Mouse (Mus musculus) limb, embryonic 15.5 days (tissue): ENCODE data around the gene Apobec2. TPM values are rescaled to one million over a fixed set of nuclear protein-coding genes. Genes with fewer than 3 reads are reported as not detected.

Experiments used
- ATAC-seq: fragments of 200-750 bp; cut with Nextera tagmentation; 2 replicates; pipeline ENCODE4 v1.8.0; 2017; ENCODE audit warnings: low read depth, moderate TSS enrichment; ENCODE audit not compliant: insufficient number of reproducible peaks, low FRiP score, low TSS enrichment
- H3K27ac ChIP-seq: fragments of 300-500 bp; sonication (generic); 2 replicates; pipeline ENCODE4 v1.5.1; 2015; ENCODE audit warnings: moderate library complexity, mild to moderate bottlenecking, inconsistent platforms
- H3K27me3 ChIP-seq: fragments of 300-500 bp; sonication (generic); 2 replicates; pipeline ENCODE4 v1.6.1; 2015; ENCODE audit warnings: inconsistent platforms
- H3K36me3 ChIP-seq: fragments of 300-500 bp; sonication (generic); 2 replicates; pipeline ENCODE4 v1.6.1; 2015; ENCODE audit warnings: inconsistent platforms
- H3K4me1 ChIP-seq: fragments of 300-500 bp; sonication (generic); 2 replicates; pipeline ENCODE4 v1.6.1; 2015; ENCODE audit warnings: inconsistent platforms
- H3K4me2 ChIP-seq: fragments of 300-500 bp; sonication (generic); 2 replicates; pipeline ENCODE4 v1.6.1; 2015; ENCODE audit warnings: mild to moderate bottlenecking, inconsistent platforms
- H3K4me3 ChIP-seq: fragments of 300-500 bp; sonication (generic); 2 replicates; pipeline ENCODE4 v1.5.1; 2015; ENCODE audit warnings: mild to moderate bottlenecking, inconsistent platforms
- H3K9ac ChIP-seq: fragments of 300-500 bp; sonication (generic); 2 replicates; pipeline ENCODE4 v1.6.1; 2015; ENCODE audit warnings: inconsistent platforms
- H3K9me3 ChIP-seq: fragments of 300-500 bp; sonication (generic); 2 replicates; pipeline ENCODE4 v1.6.1; 2016; ENCODE audit warnings: inconsistent platforms
- WGBS: fragments of 180-500 bp; shearing (Covaris S2); methylation state at CpG from one replicate; pipeline ENCODE4 v1.1.7; 2015; 5-methylcytosine and 5-hydroxymethylcytosine counted together
- polyA plus RNA-seq: library from polyadenylated mRNA; unstranded; fragments of >200 nt; fragmentation: Nextera tagmentation; extraction: Ambion mirVana; gene quantifications from 2 replicates; pipeline ENCODE4 v1.2.1, GENCODE M21; 2015

Gene Apobec2
- polyA plus RNA-seq, 1 experiment from 2014 or later = 26.8 TPM

- H3K9me3 ChIP-seq = no peaks in the 10 kb centered on the region
- peaks cover 43% of the 10 kb centered on the region for H3K36me3 ChIP-seq
- no peak overlapping the region for H3K27ac ChIP-seq
- no peak overlapping the region for H3K9ac ChIP-seq
- ATAC-seq = no peak
- no peaks in the 10 kb centered on the region for H3K4me1 ChIP-seq
- no peak overlapping the region for H3K4me2 ChIP-seq
- 88% methylated on average over 6 of the region's 6 CpGs for WGBS
- no peaks in the 10 kb centered on the region for H3K27me3 ChIP-seq
- H3K4me3 ChIP-seq = no peak overlapping the region
Observed at GRCm38 (mm10) chr17:48417521-48417920, 15.2 kb downstream of the Apobec2 start.

GRCm38 (mm10) chr17:48416425-48417195, 16.1 kb downstream of the Apobec2 start:
- 87% methylated on average over 14 of the region's 14 CpGs for WGBS
- H3K27ac ChIP-seq = peak overlapping the region; percentile 29
- no peak overlapping the region for H3K9ac ChIP-seq
- no peak for ATAC-seq
- no peaks in the 10 kb centered on the region for H3K27me3 ChIP-seq
- peaks cover 47% of the 10 kb centered on the region for H3K36me3 ChIP-seq
- H3K4me3 ChIP-seq = no peak overlapping the region
- peaks cover 2% of the 10 kb centered on the region; the same call in 1 of the 2 replicates for H3K4me1 ChIP-seq
- no peak overlapping the region for H3K4me2 ChIP-seq
- no peaks in the 10 kb centered on the region for H3K9me3 ChIP-seq

- whole genome bisulfite sequencing = 64% methylated on average over 7 of the region's 7 CpGs
- ATAC-seq = no peak
- H3K4me2 ChIP-seq = no peak overlapping the region
- H3K27ac ChIP-seq = no peak overlapping the region
- peaks cover 47% of the 10 kb centered on the region for H3K36me3 ChIP-seq
- H3K27me3 ChIP-seq = no peaks in the 10 kb centered on the region
- no peak overlapping the region for H3K9ac ChIP-seq
- H3K4me1 ChIP-seq = peaks cover 8% of the 10 kb centered on the region
- H3K4me3 ChIP-seq = no peak overlapping the region
- H3K9me3 ChIP-seq = no peaks in the 10 kb centered on the region
Observed at GRCm38 (mm10) chr17:48416011-48416410, 16.7 kb downstream of the Apobec2 start.

- Histone ChIP-seq H3K4me3 (peak overlapping the region; percentile 87), H3K27ac (peak overlapping the region; percentile 100), H3K9ac (0 out of 2 replicates have a peak overlapping the region, but pooled peaks have one; percentile 61), H3K4me2 (peak overlapping the region; percentile 51), H3K4me1 (peaks cover 23% of the 10 kb centered on the region), H3K36me3 (peaks cover 33% of the 10 kb centered on the region), H3K9me3 (no peaks in the 10 kb centered on the region), H3K27me3 (no peaks in the 10 kb centered on the region)
- ATAC-seq = no peak
- WGBS = 35% methylated on average over 8 of the region's 8 CpGs
Observed at GRCm38 (mm10) chr17:48411241-48411640, 21.5 kb downstream of the Apobec2 start.

GRCm38 (mm10) chr17:48410299-48410785, 22.4 kb downstream of the Apobec2 start:
- peak overlapping the region; percentile 51 for H3K4me2 ChIP-seq
- peaks cover 24% of the 10 kb centered on the region for H3K36me3 ChIP-seq
- H3K9me3 ChIP-seq = no peaks in the 10 kb centered on the region
- H3K9ac ChIP-seq = peak overlapping the region; percentile 61
- no peaks in the 10 kb centered on the region for H3K27me3 ChIP-seq
- peak overlapping the region; percentile 100 for H3K27ac ChIP-seq
- under 1% methylated on average over 13 of the region's 13 CpGs for WGBS
- H3K4me1 ChIP-seq = peaks cover 23% of the 10 kb centered on the region
- H3K4me3 ChIP-seq = peak overlapping the region; percentile 87
- 0 out of 2 replicates have a peak, but pooled peaks have one; percentile 4 for ATAC-seq

GRCm38 (mm10) chr17:48409380-48410298, 23.1 kb downstream of the Apobec2 start, which contains the start of the genes Nfya and Oard1:
Gene Nfya (minus strand): TSS chr17:48409906.
Gene Oard1 (plus strand): TSS chr17:48410014.
- Histone ChIP-seq H3K9me3 (no peaks in the 10 kb centered on the region), H3K4me3 (peak within 1 kb of the TSS; percentile 87), H3K4me2 (peak within 1 kb of the TSS; percentile 60), H3K4me1 (peaks cover 23% of the 10 kb centered on the region), H3K9ac (peak within 1 kb of the TSS; percentile 99), H3K27ac (peak within 1 kb of the TSS; percentile 100), H3K36me3 (peaks cover 17% of the 10 kb centered on the region), H3K27me3 (no peaks in the 10 kb centered on the region)
- ATAC-seq = peak; percentile 98
- whole genome bisulfite sequencing = under 1% methylated on average over 84 of the region's 84 CpGs

GRCm38 (mm10) chr17:48408526-48409291, 24.0 kb downstream of the Apobec2 start:
- no peaks in the 10 kb centered on the region for H3K9me3 ChIP-seq
- under 1% methylated on average over 46 of the region's 47 CpGs for WGBS
- ATAC-seq = 0 out of 2 replicates have a peak, but pooled peaks have one; percentile 2
- H3K4me2 ChIP-seq = peak overlapping the region; percentile 60
- peaks cover 10% of the 10 kb centered on the region; the same call in 1 of the 2 replicates for H3K36me3 ChIP-seq
- peak overlapping the region; percentile 100 for H3K27ac ChIP-seq
- H3K4me3 ChIP-seq = peak overlapping the region; percentile 87
- peaks cover 23% of the 10 kb centered on the region for H3K4me1 ChIP-seq
- no peaks in the 10 kb centered on the region for H3K27me3 ChIP-seq
- H3K9ac ChIP-seq = peak overlapping the region; percentile 99

GRCm38 (mm10) chr17:48407910-48408525, 24.7 kb downstream of the Apobec2 start:
- Histone ChIP-seq H3K9ac (peak overlapping the region; percentile 99), H3K4me2 (peak overlapping the region; percentile 60), H3K4me3 (peak overlapping the region; percentile 87), H3K27ac (peak overlapping the region; percentile 100), H3K9me3 (no peaks in the 10 kb centered on the region), H3K4me1 (peaks cover 23% of the 10 kb centered on the region), H3K27me3 (no peaks in the 10 kb centered on the region), H3K36me3 (peaks cover 6% of the 10 kb centered on the region; the same call in 1 of the 2 replicates)
- 8% methylated on average over 8 of the region's 8 CpGs for WGBS
- ATAC-seq = no peak

GRCm38 (mm10) chr17:48407154-48407553, 25.6 kb downstream of the Apobec2 start:
- Histone ChIP-seq H3K4me3 (no peak overlapping the region; the same call in 1 of the 2 replicates), H3K4me2 (no peak overlapping the region)
- WGBS = 83% methylated on average over 4 of the region's 4 CpGs

GRCm38 (mm10) chr17:48404706-48405105, 28.0 kb downstream of the Apobec2 start:
- 92% methylated on average over 1 of the region's 1 CpGs for WGBS
- no peak for ATAC-seq

More at GRCm38 (mm10) chr17:48407154-48407553, 25.6 kb downstream of the Apobec2 start:
- Histone ChIP-seq H3K4me1 (peaks cover 23% of the 10 kb centered on the region), H3K9me3 (no peaks in the 10 kb centered on the region), H3K36me3 (0 out of 2 replicates have a peak, but pooled peaks cover 1% of the 10 kb centered on the region), H3K27ac (no peak overlapping the region), H3K27me3 (no peaks in the 10 kb centered on the region), H3K9ac (no peak overlapping the region)
- no peak for ATAC-seq

More at GRCm38 (mm10) chr17:48404706-48405105, 28.0 kb downstream of the Apobec2 start:
- Histone ChIP-seq H3K27me3 (no peaks in the 10 kb centered on the region), H3K9ac (no peak overlapping the region), H3K4me1 (peaks cover 18% of the 10 kb centered on the region), H3K9me3 (no peaks in the 10 kb centered on the region), H3K4me3 (no peak overlapping the region), H3K36me3 (peaks cover 10% of the 10 kb centered on the region), H3K27ac (no peak overlapping the region), H3K4me2 (no peak overlapping the region)
